Mouse (Mus musculus) stomach, postnatal 0 days (tissue): Measurements from ENCODE around the gene Prim2.

Experiments used
- CTCF ChIP-seq: IDR thresholded peaks from 2 replicates; pipeline ENCODE4 v1.5.1; 2016; ENCODE audit warnings: antibody characterized with exemption, low read depth, mild to moderate bottlenecking, moderate library complexity
- EP300 ChIP-seq: optimal IDR thresholded peaks from 2 replicates; pipeline ENCODE3; 2016; ENCODE audit warnings: antibody characterized with exemption

GRCm38 (mm10) chr1:33535140-33535686 lies 134.4 kb downstream of the Prim2 start:
- TF ChIP-seq CTCF (no peak), EP300 (no peak)
